Comparison of ENCODE assay signal across 15 mouse cellular contexts in the genomic region with DNA sequence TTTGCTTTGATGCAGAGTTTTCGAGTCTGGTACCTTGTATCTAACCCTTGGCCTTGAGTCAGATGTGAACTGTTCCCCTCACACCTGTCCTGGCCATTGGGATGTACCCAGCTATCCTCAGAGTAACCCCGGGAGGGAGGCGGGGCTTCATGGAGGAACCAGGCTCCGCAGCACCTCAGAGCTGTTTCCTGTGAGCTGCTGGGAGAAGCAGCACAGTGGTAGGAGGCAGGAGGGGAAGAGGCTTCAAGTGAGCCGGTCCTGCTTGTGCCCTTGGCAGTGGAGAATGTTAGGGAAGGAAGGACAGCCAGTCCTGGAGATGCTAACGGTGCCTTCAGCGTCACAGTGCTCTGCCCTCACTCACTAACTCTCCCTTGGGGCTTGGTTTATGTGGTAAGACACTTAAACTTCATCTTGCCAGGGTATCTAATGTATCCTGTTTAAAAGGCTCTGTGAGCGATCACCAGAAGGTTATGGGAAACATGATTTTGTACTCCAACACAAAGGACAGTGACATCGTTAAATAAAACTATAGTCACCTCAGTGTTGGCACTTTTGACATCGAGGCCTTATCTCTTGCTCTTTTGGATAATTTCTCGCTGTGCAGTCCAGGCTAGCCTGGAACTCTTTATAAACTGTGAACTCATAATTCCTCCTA. TPM values are rescaled to one million over a fixed set of nuclear protein-coding genes. Genes with fewer than 3 reads are reported as not detected.
DNase-seq lines count a peak whose midpoint lies in the region; ATAC-seq lines count a peak whose summit lies in the region.
"Had no signal": no experiment of that assay in that cellular context is flagged by ENCODE, and none has a peak within 500 bp of the region (broad histone marks: within the 10 kb centered on the region; RNA-seq: fewer than 3 reads in every experiment).

No protein-coding gene starts in this region.

- WGBS in embryonic facial prominence, embryonic 14.5 days: 82% methylated on average over 11 of the region's 11 CpGs
- 86% methylated on average over 11 of the region's 11 CpGs for WGBS in embryonic facial prominence, embryonic 10.5 days

- no peak for DNase-seq in embryonic facial prominence, embryonic 14.5 days (ENCODE audit: low spot score)
- no peak for DNase-seq in embryonic facial prominence, embryonic 10.5 days (ENCODE audit: low spot score)
- peak; percentile 49 to 58 for DNase-seq in spleen, adult 18-20 months
- DNase-seq in spleen, adult 12 weeks (ENCODE audit: low spot score): no peak
- DNase-seq in skeletal muscle tissue, adult 2 months (ENCODE audit: low read depth, low spot score): peak; percentile 26
- no peak for DNase-seq in right cerebral cortex, postnatal 25 days
- DNase-seq in right cerebral cortex, postnatal 36 days (ENCODE audit: low spot score in 2 of 2): no peak
- DNase-seq: kidney, adult 8-10 months; layer of hippocampus, postnatal 36 days; retina, postnatal 1 day had no signal

- H3K27ac ChIP-seq in embryonic facial prominence, embryonic 14.5 days (replicated peaks; ENCODE audit: low read depth, low read length): peak overlapping the region; percentile 39; the same call in 1 of the 2 replicates
- no peak overlapping the region for H3K27ac ChIP-seq in embryonic facial prominence, embryonic 10.5 days (replicated peaks)
- H3K27ac ChIP-seq: lung, embryonic 15.5 days had no signal

- peaks cover 12% of the 10 kb centered on the region for H3K9me3 ChIP-seq in embryonic facial prominence, embryonic 14.5 days (ENCODE audit: control insufficient read depth, low read length)
- peaks cover under 1% of the 10 kb centered on the region; the same call in 1 of the 2 replicates for H3K9me3 ChIP-seq in embryonic facial prominence, embryonic 10.5 days
- H3K9me3 ChIP-seq: lung, embryonic 15.5 days had no signal

- peaks cover 3% of the 10 kb centered on the region; the same call in 1 of the 2 replicates for H3K4me1 ChIP-seq in embryonic facial prominence, embryonic 14.5 days (ENCODE audit: control insufficient read depth, insufficient read depth, low read length)
- H3K4me1 ChIP-seq in embryonic facial prominence, embryonic 10.5 days: no peaks in the 10 kb centered on the region

- ATAC-seq in embryonic facial prominence, embryonic 14.5 days (ENCODE audit: low read depth): no peak
- peak; percentile 47 for ATAC-seq in inflammation-experienced regulatory T-cells, adult 6 months
- ATAC-seq: forebrain, embryonic 16.5 days had no signal

- H3K4me2 ChIP-seq in embryonic facial prominence, embryonic 14.5 days (ENCODE audit: low read depth, low read length): no peak overlapping the region
- H3K4me2 ChIP-seq: lung, embryonic 15.5 days had no signal

- no peak overlapping the region for H3K9ac ChIP-seq in embryonic facial prominence, embryonic 14.5 days (ENCODE audit: low read depth, low read length)
- H3K9ac ChIP-seq: lung, embryonic 15.5 days had no signal

- no peak overlapping the region for H3K4me3 ChIP-seq in embryonic facial prominence, embryonic 14.5 days (ENCODE audit: low read depth, low read length)
- H3K4me3 ChIP-seq in embryonic facial prominence, embryonic 10.5 days: no peak overlapping the region
- H3K4me3 ChIP-seq: lung, embryonic 15.5 days; myocyte had no signal

- H3K36me3 ChIP-seq in embryonic facial prominence, embryonic 14.5 days (ENCODE audit: control insufficient read depth, insufficient read depth, low read length): peaks cover 21% of the 10 kb centered on the region; the same call in 1 of the 2 replicates
- peaks cover 31% of the 10 kb centered on the region for H3K36me3 ChIP-seq in embryonic facial prominence, embryonic 10.5 days (replicated peaks)
- H3K36me3 ChIP-seq: lung, embryonic 15.5 days had no signal

- H3K27me3 ChIP-seq in embryonic facial prominence, embryonic 14.5 days (replicated peaks; ENCODE audit: control insufficient read depth, insufficient read depth, low read length): no peaks in the 10 kb centered on the region
- no peaks in the 10 kb centered on the region for H3K27me3 ChIP-seq in embryonic facial prominence, embryonic 10.5 days (replicated peaks; ENCODE audit: low read depth, poor library complexity, severe bottlenecking)
- H3K27me3 ChIP-seq: lung, embryonic 15.5 days had no signal

RNA-seq across cellular contexts. Expression of a gene that starts 22.1 kb away (rescaled TPM):
- 0.11 and 0.22 TPM in 2 replicates for polyA plus RNA-seq in embryonic facial prominence, embryonic 14.5 days (2014; fragmentation: Nextera tagmentation; extraction: Ambion mirVana)
- 0.22 TPM in 1 of 2 replicates, not detected in the other for polyA plus RNA-seq in embryonic facial prominence, embryonic 10.5 days (2016; fragmentation: Nextera tagmentation; extraction: Ambion mirVana)
- polyA plus RNA-seq in inflammation-experienced regulatory T-cells, adult 6 months (2017; shearing (Covaris generic)): 10 to 100 TPM; 51.6 to 79.6 (median 77.9) TPM
- polyA plus RNA-seq: heart, embryonic 14.5 days; myocyte had no signal

RNA-seq across cellular contexts. Expression of a gene that starts 27.3 kb away (rescaled TPM):
- 3.5 and 5.1 TPM in 2 replicates for polyA plus RNA-seq in embryonic facial prominence, embryonic 14.5 days (2014; fragmentation: Nextera tagmentation; extraction: Ambion mirVana)
- polyA plus RNA-seq in embryonic facial prominence, embryonic 10.5 days (2016; fragmentation: Nextera tagmentation; extraction: Ambion mirVana): 2.4 and 2.9 TPM in 2 replicates
- 100 to 1,000 TPM; 108 to 142 (median 140) TPM for polyA plus RNA-seq in inflammation-experienced regulatory T-cells, adult 6 months (2017; shearing (Covaris generic))

RNA-seq across cellular contexts. Expression of a gene that starts 59.3 kb away (rescaled TPM):
- polyA plus RNA-seq in embryonic facial prominence, embryonic 14.5 days (2014; fragmentation: Nextera tagmentation; extraction: Ambion mirVana): 60.1 and 65.9 TPM in 2 replicates
- polyA plus RNA-seq in embryonic facial prominence, embryonic 10.5 days (2016; fragmentation: Nextera tagmentation; extraction: Ambion mirVana): 70.5 and 73.4 TPM in 2 replicates
- 10 to 100 TPM; 47.9 to 88.3 (median 78.9) TPM for polyA plus RNA-seq in inflammation-experienced regulatory T-cells, adult 6 months (2017; shearing (Covaris generic))

Comparison
In these comparisons a context has a peak if more than half of its experiments do, and no peak if none do; other contexts are left out.
1. DNase-seq: peak in spleen, adult 18-20 months (2 of 2) and skeletal muscle tissue, adult 2 months (single experiment); none in embryonic facial prominence, embryonic 14.5 days (single experiment), embryonic facial prominence, embryonic 10.5 days (single experiment), spleen, adult 12 weeks (single experiment), right cerebral cortex, postnatal 25 days (single experiment) and right cerebral cortex, postnatal 36 days (0 of 2).
2. RNA of a gene that starts 22.1 kb away (polyA plus RNA-seq): 51.6 to 79.6 TPM in inflammation-experienced regulatory T-cells, adult 6 months; 0.22 TPM in embryonic facial prominence, embryonic 10.5 days and 0.11 to 0.22 TPM in embryonic facial prominence, embryonic 14.5 days; every median in the first group is over 10 times any median in the second.
3. RNA of a gene that starts 27.3 kb away (polyA plus RNA-seq): 108 to 142 TPM in inflammation-experienced regulatory T-cells, adult 6 months; 3.5 to 5.1 TPM in embryonic facial prominence, embryonic 14.5 days and 2.4 to 2.9 TPM in embryonic facial prominence, embryonic 10.5 days; every median in the first group is over 10 times any median in the second.